In genomic region chr8:13676701-13677412, GRCm38 (mm10) we compare ENCODE assay signal across 8 mouse cellular contexts. TPM values are rescaled to one million over a fixed set of nuclear protein-coding genes. Genes with fewer than 3 reads are reported as not detected.
DNase-seq lines count a peak whose midpoint lies in the region; ATAC-seq and TF ChIP-seq lines count a peak whose summit lies in the region.

No protein-coding gene starts in this region.

- H3K4me1 ChIP-seq in kidney, embryonic 14.5 days (ENCODE audit: control insufficient read depth, insufficient read depth, low read length) = peaks cover 12% of the 10 kb centered on the region; the same call in 1 of the 2 replicates
- peaks cover 8% of the 10 kb centered on the region for H3K4me1 ChIP-seq in midbrain, postnatal 0 days (ENCODE audit: insufficient read depth, low read length)

- ATAC-seq in granulocyte monocyte progenitor cell, adult 5-6 weeks (replicated peaks; ENCODE audit: poor library complexity, severe bottlenecking) = peak; percentile 13
- ATAC-seq in kidney, embryonic 14.5 days (ENCODE audit: low FRiP score, low TSS enrichment) = peak; percentile 73
- ATAC-seq in midbrain, postnatal 0 days (ENCODE audit: low FRiP score) = peak; percentile 85

- H3K27me3 ChIP-seq in kidney, embryonic 14.5 days (ENCODE audit: control insufficient read depth, insufficient read depth, low read length) = peaks cover 5% of the 10 kb centered on the region
- no peaks in the 10 kb centered on the region for H3K27me3 ChIP-seq in midbrain, postnatal 0 days (ENCODE audit: insufficient read depth, low read length)

- H3K36me3 ChIP-seq in kidney, embryonic 14.5 days (ENCODE audit: control insufficient read depth, insufficient read depth, low read length) = no peaks in the 10 kb centered on the region
- no peaks in the 10 kb centered on the region for H3K36me3 ChIP-seq in midbrain, postnatal 0 days (ENCODE audit: insufficient read depth, low read length)

- peak overlapping the region; percentile 73 for H3K4me2 ChIP-seq in kidney, embryonic 14.5 days (replicated peaks; ENCODE audit: low read depth, low read length)
- peak overlapping the region; percentile 64 for H3K4me2 ChIP-seq in midbrain, postnatal 0 days (ENCODE audit: low read depth, low read length, poor library complexity, severe bottlenecking)

- H3K4me3 ChIP-seq in kidney, embryonic 14.5 days (ENCODE audit: low read length) = peak overlapping the region; percentile 76
- peak overlapping the region; percentile 82 for H3K4me3 ChIP-seq in midbrain, postnatal 0 days (ENCODE audit: low read depth, low read length)

- TF ChIP-seq CTCF in midbrain, postnatal 0 days (IDR thresholded peaks at IDR 0.05) = peak; percentile 36

- WGBS in kidney, embryonic 14.5 days = under 1% methylated on average over 46 of the region's 47 CpGs
- WGBS in midbrain, postnatal 0 days = under 1% methylated on average over 45 of the region's 47 CpGs

- peak overlapping the region; percentile 78; the same call in 1 of the 2 replicates for H3K27ac ChIP-seq in kidney, embryonic 14.5 days (ENCODE audit: low read depth, low read length)
- peak overlapping the region; percentile 91 for H3K27ac ChIP-seq in midbrain, postnatal 0 days (ENCODE audit: low read depth, low read length)

- H3K9ac ChIP-seq in kidney, embryonic 14.5 days (ENCODE audit: low read depth, low read length) = peak overlapping the region; percentile 69
- H3K9ac ChIP-seq in midbrain, postnatal 0 days (replicated peaks; ENCODE audit: low read length, poor library complexity, severe bottlenecking) = peak overlapping the region; percentile 86

- no peaks in the 10 kb centered on the region for H3K9me3 ChIP-seq in kidney, embryonic 14.5 days (ENCODE audit: control insufficient read depth, low read length)
- no peaks in the 10 kb centered on the region for H3K9me3 ChIP-seq in midbrain, postnatal 0 days (ENCODE audit: low read length)

- DNase-seq in 3134 (ENCODE audit: extremely low read depth, insufficient read length, low spot score) (peak; percentile 85), liver (peak; percentile 61)
- DNase-seq in adrenal gland, postnatal 10 days = peak; percentile 74
- DNase-seq in embryo, embryonic 9.5 days (ENCODE audit: extremely low spot score) = peak; percentile 72
- peak; percentile 84 for DNase-seq in midbrain, postnatal 0 days (ENCODE audit: low spot score)
- DNase-seq in spleen, postnatal 10 days (ENCODE audit: low spot score in 2 of 2) = peak; percentile 53 to 76

RNA-seq across cellular contexts. Expression of gene Rasa3, which starts 0.5 kb away (rescaled TPM):
- 10 to 100 TPM; 32.5 to 39.5 TPM for total RNA-seq in adrenal gland, postnatal 10 days (2021)
- 52.5 and 55.5 TPM in 2 replicates for total RNA-seq in granulocyte monocyte progenitor cell, adult 5-6 weeks (2014; fragmentation: Nextera tagmentation)
- total RNA-seq in granulocyte monocyte progenitor cell, adult 5-6 weeks (2017) = 53.3 and 54.4 TPM in 2 replicates
- 8.0 and 20.2 TPM in 2 replicates for polyA plus RNA-seq in kidney, embryonic 14.5 days (2014; fragmentation: Nextera tagmentation; extraction: Ambion mirVana)
- total RNA-seq in midbrain, postnatal 0 days (2014; rRNA removed) = 43.9 and 52.7 TPM in 2 replicates
- 20.5 and 23.5 TPM in 2 replicates for polyA plus RNA-seq in midbrain, postnatal 0 days (2015; fragmentation: Nextera tagmentation; extraction: Ambion mirVana)

RNA-seq across cellular contexts. Expression of gene Cfap97d2, which starts 28.8 kb away (rescaled TPM):
- under 1 TPM in 1 of 2 experiments, not detected in 1; 0.30 TPM for total RNA-seq in adrenal gland, postnatal 10 days (2021)
- total RNA-seq in granulocyte monocyte progenitor cell, adult 5-6 weeks (2014; fragmentation: Nextera tagmentation) = not detected in 2 replicates
- not detected in 2 replicates for total RNA-seq in granulocyte monocyte progenitor cell, adult 5-6 weeks (2017)
- 0.11 TPM in 1 of 2 replicates, not detected in the other for polyA plus RNA-seq in kidney, embryonic 14.5 days (2014; fragmentation: Nextera tagmentation; extraction: Ambion mirVana)
- total RNA-seq in midbrain, postnatal 0 days (2014; rRNA removed) = 0.24 and 4.9 TPM in 2 replicates
- 1.4 and 2.8 TPM in 2 replicates for polyA plus RNA-seq in midbrain, postnatal 0 days (2015; fragmentation: Nextera tagmentation; extraction: Ambion mirVana)

Comparison
In these comparisons a context has a peak if more than half of its experiments do, and no peak if none do; other contexts are left out.
1. Peak in every context shown above with its lines: DNase-seq, ATAC-seq, H3K4me3 ChIP-seq and H3K27ac ChIP-seq.
2. ATAC-seq: peak in every context shown above with its lines; median percentile 85 in midbrain, postnatal 0 days; 73 in kidney, embryonic 14.5 days; 13 in granulocyte monocyte progenitor cell, adult 5-6 weeks.